Mouse (Mus musculus) effector memory CD4-positive, alpha-beta T cell, adult 5 months (primary cell): ENCODE measurements around the gene Gm3159. TPM values are rescaled to one million over a fixed set of nuclear protein-coding genes. Genes with fewer than 3 reads are reported as not detected.

Experiments
- polyA plus RNA-seq: library from polyadenylated mRNA; unstranded; fragments of 100-300 nt; shearing (Covaris generic); gene quantifications from one replicate; pipeline ENCODE4 v1.2.1, GENCODE M21; 2017

Gene Gm3159
- not detected for polyA plus RNA-seq

DNA sequence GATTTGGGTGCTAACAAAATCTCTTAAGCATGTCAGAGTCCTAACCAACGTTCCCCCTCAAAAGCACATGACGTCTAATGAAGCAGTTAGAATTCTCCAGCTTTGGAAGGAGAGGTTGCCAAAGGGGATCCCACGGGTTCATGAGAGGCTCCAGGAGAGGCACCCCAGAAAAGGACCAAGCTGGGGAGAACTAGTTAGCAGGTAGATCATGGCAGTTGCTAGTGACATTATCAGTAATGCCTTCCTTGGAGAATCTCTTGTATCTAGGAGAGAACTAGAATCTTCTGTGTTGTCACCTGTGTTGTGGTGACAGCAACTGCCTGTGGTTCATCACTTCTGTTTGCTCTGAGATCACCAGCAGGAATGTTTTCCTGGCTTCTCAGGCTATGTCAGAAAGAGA is at the start of gene Gm3159:
Gm3159 (plus strand) TSS at position 301 of the 400 bp plus-strand sequence.

DNA sequence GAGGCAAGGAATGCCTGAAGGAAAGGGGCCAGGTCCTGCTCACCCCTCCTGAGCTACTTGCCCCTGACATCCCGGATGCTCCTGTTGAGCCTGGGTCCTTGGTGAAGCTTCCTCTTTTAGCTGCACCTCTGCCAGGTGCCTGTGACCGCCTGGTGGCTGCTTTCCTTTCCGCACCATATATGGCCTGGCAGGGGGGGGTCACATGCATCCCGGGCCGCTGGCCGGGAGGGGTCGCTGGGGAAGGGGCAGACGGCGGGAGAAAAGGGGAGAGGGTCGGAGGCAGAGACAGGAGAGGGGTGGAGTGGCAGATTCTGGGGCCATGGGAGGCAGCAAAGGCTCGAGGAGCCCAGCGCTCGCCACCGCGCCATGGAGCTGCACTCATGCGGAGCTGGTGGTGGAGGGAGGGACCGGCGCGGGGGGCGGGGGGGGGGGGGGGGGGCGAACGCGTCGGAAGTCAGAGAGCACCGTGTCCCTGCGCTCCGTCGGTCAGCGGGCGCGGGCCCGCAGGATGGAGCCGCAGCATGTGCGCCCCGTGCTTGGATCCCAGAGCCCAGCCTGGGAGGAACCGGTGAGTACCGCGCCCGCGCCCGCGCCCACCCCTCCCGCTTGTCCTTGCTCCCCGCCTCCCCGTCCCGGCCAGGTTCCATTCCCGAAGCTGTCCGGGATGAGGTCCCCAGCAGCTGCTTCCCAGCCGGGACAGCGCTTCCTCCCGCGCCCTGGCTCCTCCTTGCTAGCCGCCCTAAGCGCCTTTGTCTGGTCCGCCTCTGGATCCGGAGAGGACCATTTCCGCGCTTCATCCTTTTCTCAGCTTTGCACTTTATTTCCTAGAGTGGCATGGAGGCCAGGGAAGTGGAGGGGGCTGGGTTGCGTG is 17.9 kb downstream of the Gm3159 start, which contains the start of gene Gm3164:
Gm3164 (plus strand) TSS at position 484 of the 871 bp plus-strand sequence.

DNA sequence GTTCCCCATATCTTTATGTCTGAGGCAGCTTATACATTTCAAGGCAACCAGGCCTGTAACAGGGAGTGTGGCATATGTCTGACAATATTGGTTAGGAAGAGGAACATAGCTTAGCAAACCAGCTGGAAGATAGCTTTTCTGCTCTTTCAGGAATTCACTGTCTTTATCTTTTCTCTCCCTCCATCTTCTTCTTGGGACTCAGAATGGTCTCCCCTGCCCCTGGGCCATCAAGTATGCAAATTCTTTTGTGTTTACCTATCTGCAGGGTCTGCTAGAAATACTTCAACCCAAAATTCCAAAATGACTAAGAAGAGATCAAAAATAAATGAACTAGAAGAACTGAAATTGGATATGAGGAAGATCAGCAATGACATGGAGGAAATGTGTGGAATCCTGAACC is 33.4 kb downstream of the Gm3159 start, which contains the start of gene Gm3173:
Gm3173 (plus strand) TSS at position 301 of the 400 bp plus-strand sequence.

Other genes with a start within 250 kb of the Gm3159 start
- not detected for gene Gm3127, start 232.5 kb upstream of the Gm3159 start, polyA plus RNA-seq
- 0.30 TPM for gene Gm2974, start 214.9 kb upstream of the Gm3159 start, polyA plus RNA-seq
- gene Gm3138, start 147.9 kb upstream of the Gm3159 start, polyA plus RNA-seq, result not detected
- not detected for gene Gm3149, start 80.2 kb upstream of the Gm3159 start, polyA plus RNA-seq
- gene 2610042L04Rik, start 62.8 kb upstream of the Gm3159 start, polyA plus RNA-seq, result not detected
- not detected for gene Gm3164, start 17.9 kb downstream of the Gm3159 start, polyA plus RNA-seq
- not detected for gene Gm3173, start 33.5 kb downstream of the Gm3159 start, polyA plus RNA-seq
- gene Gm3182, start 84.2 kb downstream of the Gm3159 start, polyA plus RNA-seq, result not detected
- gene Gm3047, start 157.9 kb downstream of the Gm3159 start, polyA plus RNA-seq, result not detected
- gene Gm8159, start 234.8 kb downstream of the Gm3159 start, polyA plus RNA-seq, result not detected